Mouse (Mus musculus) midbrain, embryonic 11.5 days (tissue): ENCODE data around the gene Erich6. TPM values are rescaled to one million over a fixed set of nuclear protein-coding genes. Genes with fewer than 3 reads are reported as not detected.
A peak's percentile ranks its signal among the peaks of the same experiment; 100 is the strongest.
"Not testable (repeated sequence)": the region's sequence is repeated elsewhere in the genome, so short reads cannot be mapped to it uniquely, and the experiment has no call there.

Experiments
- ATAC-seq: fragments of 200-750 bp; cut with Nextera tagmentation; 2 replicates; pipeline ENCODE4 v1.8.0; 2017; ENCODE audit warnings: moderate TSS enrichment, moderate library complexity; ENCODE audit not compliant: low FRiP score
- DNase-seq: peaks from one replicate; pipeline ENCODE4 v3.0.0; 2015; ENCODE audit warnings: low spot score; ENCODE audit errors: missing footprints
- H3K27ac ChIP-seq: fragments of 300-500 bp; sonication (generic); 2 replicates; pipeline ENCODE4 v1.5.1; 2014; ENCODE audit warnings: low read depth, low read length
- H3K27me3 ChIP-seq: fragments of 300-500 bp; sonication (generic); 2 replicates; pipeline ENCODE4 v1.6.1; 2014; ENCODE audit warnings: mild to moderate bottlenecking, low read length, moderate library complexity, mixed read lengths; ENCODE audit not compliant: control insufficient read depth, insufficient read depth
- H3K36me3 ChIP-seq: fragments of 300-500 bp; sonication (generic); 2 replicates; pipeline ENCODE4 v1.6.1; 2014; ENCODE audit warnings: mild to moderate bottlenecking, low read length, moderate library complexity, mixed read lengths; ENCODE audit not compliant: control insufficient read depth, insufficient read depth
- H3K4me1 ChIP-seq: fragments of 300-500 bp; sonication (generic); 2 replicates; pipeline ENCODE4 v1.6.1; 2014; ENCODE audit warnings: low read length; ENCODE audit not compliant: control insufficient read depth, insufficient read depth
- H3K4me2 ChIP-seq: fragments of 300-500 bp; sonication (generic); 2 replicates; pipeline ENCODE4 v1.6.1; 2014; ENCODE audit warnings: mild to moderate bottlenecking, moderate library complexity
- H3K4me3 ChIP-seq: fragments of 300-500 bp; sonication (generic); 2 replicates; pipeline ENCODE4 v1.5.1; 2014; ENCODE audit warnings: low read depth, low read length
- H3K9ac ChIP-seq: fragments of 300-500 bp; sonication (generic); 2 replicates; pipeline ENCODE4 v1.6.1; 2014; ENCODE audit warnings: low read length
- H3K9me3 ChIP-seq: fragments of 300-500 bp; sonication (generic); 2 replicates; pipeline ENCODE4 v1.6.1; 2016; ENCODE audit warnings: low read length; ENCODE audit not compliant: control insufficient read depth
- WGBS: fragments of 180-500 bp; shearing (Covaris S2); extraction: QIAGEN DNeasy Blood & Tissue Kit; methylation state at CpG from one replicate; pipeline ENCODE4 v1.1.7; 2014; 5-methylcytosine and 5-hydroxymethylcytosine counted together
- polyA plus RNA-seq: library from polyadenylated mRNA; unstranded; fragments of >200 nt; fragmentation: Nextera tagmentation; extraction: Ambion mirVana; gene quantifications from 2 replicates; pipeline ENCODE4 v1.2.1, GENCODE M21; 2014

Erich6 gene
- polyA plus RNA-seq, 1 experiment from 2014 or later, result 0.08 TPM

GRCm38 (mm10) chr3:58609985-58610384 lies 27.0 kb downstream of the Erich6 start:
- H3K4me3 ChIP-seq, result no peak overlapping the region
- H3K27ac ChIP-seq, result no peak overlapping the region
- WGBS, result 76% methylated on average over 5 of the region's 5 CpGs
- H3K4me2 ChIP-seq, result no peak overlapping the region
- no peaks in the 10 kb centered on the region for H3K4me1 ChIP-seq
- no peak for DNase-seq
- no peak overlapping the region for H3K9ac ChIP-seq
- no peak for ATAC-seq
- no peaks in the 10 kb centered on the region for H3K36me3 ChIP-seq
- H3K27me3 ChIP-seq, result no peaks in the 10 kb centered on the region
- no peaks in the 10 kb centered on the region for H3K9me3 ChIP-seq

GRCm38 (mm10) chr3:58608506-58608905 lies 28.5 kb downstream of the Erich6 start:
- ATAC-seq, result no peak
- Histone ChIP-seq H3K4me2 (no peak overlapping the region), H3K9ac (no peak overlapping the region), H3K9me3 (no peaks in the 10 kb centered on the region), H3K4me3 (no peak overlapping the region), H3K27ac (no peak overlapping the region), H3K36me3 (no peaks in the 10 kb centered on the region), H3K4me1 (no peaks in the 10 kb centered on the region), H3K27me3 (no peaks in the 10 kb centered on the region)
- no peak for DNase-seq
- 60% methylated on average over 4 of the region's 4 CpGs for WGBS

GRCm38 (mm10) chr3:58593623-58594022 lies 43.4 kb downstream of the Erich6 start:
- Histone ChIP-seq H3K36me3 (no peaks in the 10 kb centered on the region; the same call in 1 of the 2 replicates), H3K4me1 (no peaks in the 10 kb centered on the region), H3K9me3 (no peaks in the 10 kb centered on the region; the same call in 1 of the 2 replicates), H3K4me3 (no peak overlapping the region), H3K9ac (no peak overlapping the region), H3K4me2 (no peak overlapping the region), H3K27me3 (no peaks in the 10 kb centered on the region), H3K27ac (no peak overlapping the region)
- ATAC-seq (no peak), DNase-seq (peak; percentile 84)
- WGBS, result 48% methylated on average over 5 of the region's 5 CpGs

- ATAC-seq, H3K4me2 ChIP-seq, H3K4me1 ChIP-seq, H3K27me3 ChIP-seq, H3K36me3 ChIP-seq, H3K9me3 ChIP-seq, DNase-seq, H3K9ac ChIP-seq, H3K27ac ChIP-seq, H3K4me3 ChIP-seq: not testable (repeated sequence)
- WGBS, result 90% methylated on average over 7 of the region's 7 CpGs
Observed at GRCm38 (mm10) chr3:58592666-58593065, 44.3 kb downstream of the Erich6 start.

- not testable (repeated sequence) for H3K9ac ChIP-seq, ATAC-seq, H3K27ac ChIP-seq, H3K4me3 ChIP-seq, H3K36me3 ChIP-seq, H3K9me3 ChIP-seq, DNase-seq, H3K4me1 ChIP-seq, H3K27me3 ChIP-seq, H3K4me2 ChIP-seq
- WGBS, result 96% methylated on average over 4 of the region's 4 CpGs
Observed at GRCm38 (mm10) chr3:58590544-58590943, 46.5 kb downstream of the Erich6 start.

GRCm38 (mm10) chr3:58582788-58583426 lies 54.1 kb downstream of the Erich6 start:
- no peak overlapping the region for H3K4me3 ChIP-seq

GRCm38 (mm10) chr3:58582297-58582696 lies 54.7 kb downstream of the Erich6 start:
- no peak overlapping the region for H3K4me3 ChIP-seq
- WGBS, result 86% methylated on average over 5 of the region's 5 CpGs
- H3K27ac ChIP-seq, result no peak overlapping the region
- H3K4me2 ChIP-seq, result no peak overlapping the region
- no peaks in the 10 kb centered on the region for H3K9me3 ChIP-seq
- H3K36me3 ChIP-seq, result peaks cover 6% of the 10 kb centered on the region; the same call in 1 of the 2 replicates
- no peaks in the 10 kb centered on the region for H3K27me3 ChIP-seq
- DNase-seq, result peak; percentile 69
- no peak for ATAC-seq
- no peak overlapping the region for H3K9ac ChIP-seq
- H3K4me1 ChIP-seq, result peaks cover 4% of the 10 kb centered on the region

More at GRCm38 (mm10) chr3:58582788-58583426, 54.1 kb downstream of the Erich6 start:
- Histone ChIP-seq H3K27ac (no peak overlapping the region), H3K9me3 (no peaks in the 10 kb centered on the region), H3K4me2 (no peak overlapping the region), H3K9ac (no peak overlapping the region), H3K4me1 (peaks cover 1% of the 10 kb centered on the region), H3K36me3 (peaks cover 6% of the 10 kb centered on the region; the same call in 1 of the 2 replicates), H3K27me3 (no peaks in the 10 kb centered on the region)
- 92% methylated on average over 5 of the region's 5 CpGs for WGBS
- DNase-seq, result peak; percentile 35
- ATAC-seq, result no peak

- peaks cover 6% of the 10 kb centered on the region; the same call in 1 of the 2 replicates for H3K36me3 ChIP-seq
- no peak overlapping the region for H3K4me2 ChIP-seq
- H3K4me1 ChIP-seq, result peaks cover 4% of the 10 kb centered on the region
- 97% methylated on average over 4 of the region's 4 CpGs for WGBS
- no peak overlapping the region for H3K4me3 ChIP-seq
- ATAC-seq (no peak), DNase-seq (no peak)
- H3K9me3 ChIP-seq, result no peaks in the 10 kb centered on the region
- H3K27ac ChIP-seq, result no peak overlapping the region
- H3K27me3 ChIP-seq, result no peaks in the 10 kb centered on the region
- H3K9ac ChIP-seq, result no peak overlapping the region
Observed at GRCm38 (mm10) chr3:58581530-58581929, 55.5 kb downstream of the Erich6 start.

- H3K9ac ChIP-seq, result peak overlapping the region; percentile 99
- H3K36me3 ChIP-seq, result peaks cover 6% of the 10 kb centered on the region; the same call in 1 of the 2 replicates
- 27% methylated on average over 8 of the region's 8 CpGs for WGBS
- H3K9me3 ChIP-seq, result no peaks in the 10 kb centered on the region
- peak; percentile 87 for DNase-seq
- no peak overlapping the region for H3K27ac ChIP-seq
- peak overlapping the region; percentile 57 for H3K4me2 ChIP-seq
- H3K27me3 ChIP-seq, result no peaks in the 10 kb centered on the region
- ATAC-seq, result no peak
- peak overlapping the region; percentile 95 for H3K4me3 ChIP-seq
- H3K4me1 ChIP-seq, result peaks cover 4% of the 10 kb centered on the region
Observed at GRCm38 (mm10) chr3:58577506-58578050, 59.4 kb downstream of the Erich6 start.
